Mouse (Mus musculus) CH12.LX (cell line): Measurements from ENCODE around the gene Ppp1r18. TPM values are rescaled to one million over a fixed set of nuclear protein-coding genes. Genes with fewer than 3 reads are reported as not detected.

Source experiments
- DNase-seq: peaks from one replicate; pipeline ENCODE4 v3.0.0-alpha.2; 2013; ENCODE audit errors: extremely low read depth
- H3K27ac ChIP-seq: 2 replicates; pipeline ENCODE4 v1.5.1; 2012; ENCODE audit warnings: low read depth, mild to moderate bottlenecking, control low read depth, moderate library complexity; ENCODE audit not compliant: insufficient read depth
- H3K27me3 ChIP-seq: replicated peaks from 2 replicates; pipeline ENCODE3; 2012; ENCODE audit warnings: inconsistent platforms
- H3K36me3 ChIP-seq, 2 experiments: replicated peaks in 1 of 2; 2 replicates each; pipeline versions ENCODE3 to v1.6.1; 2012; ENCODE audit warnings: inconsistent platforms in 1 of 2, low read length in 1 of 2, mild to moderate bottlenecking in 1 of 2, mixed read lengths in 1 of 2, moderate library complexity in 1 of 2; ENCODE audit not compliant: control insufficient read depth in 1 of 2, insufficient read depth in 1 of 2
- H3K4me1 ChIP-seq, 2 experiments: 2 replicates each; pipeline ENCODE4 v1.6.1; 2012; ENCODE audit warnings: inconsistent platforms in 1 of 2, moderate library complexity in 1 of 2; ENCODE audit not compliant: insufficient read depth in 2 of 2, control insufficient read depth in 1 of 2
- H3K4me2 ChIP-seq: 2 replicates; pipeline ENCODE4 v1.6.1; 2012; ENCODE audit warnings: low read depth, mild to moderate bottlenecking, control low read depth; ENCODE audit not compliant: poor library complexity, insufficient read depth, severe bottlenecking
- H3K4me3 ChIP-seq, 3 experiments: fragments of 150-350 bp in 1 of 3; sonication (generic) in 1 of 3; replicated peaks in 1 of 3; 2 replicates each; pipeline versions ENCODE3 to v1.5.1; 2011 to 2012; ENCODE audit warnings: low read depth in 2 of 3, low read length in 2 of 3, mild to moderate bottlenecking in 2 of 3, moderate library complexity in 2 of 3, control low read depth in 1 of 3, improper control_type of control experiment in 1 of 3, inconsistent platforms in 1 of 3, mixed read lengths in 1 of 3; ENCODE audit not compliant: poor library complexity in 1 of 3
- H3K79me2 ChIP-seq: replicated peaks from 2 replicates; pipeline ENCODE4 v1.6.1; 2012; ENCODE audit warnings: mild to moderate bottlenecking, moderate library complexity; ENCODE audit not compliant: control insufficient read depth, poor library complexity, insufficient read depth, severe bottlenecking; ENCODE audit errors: extremely low read depth
- H3K9ac ChIP-seq: 2 replicates; pipeline ENCODE4 v1.6.1; 2012; ENCODE audit warnings: low read depth, mild to moderate bottlenecking, control low read depth, moderate library complexity; ENCODE audit not compliant: insufficient read depth
- H3K9me3 ChIP-seq: replicated peaks from 2 replicates; pipeline ENCODE3; 2012; ENCODE audit warnings: low read length, inconsistent platforms, mixed read lengths
- BHLHE40 ChIP-seq: IDR thresholded peaks from 2 replicates; pipeline ENCODE4 v1.6.1; 2011; ENCODE audit warnings: mild to moderate bottlenecking, low read depth, low read length, improper control_type of control experiment
- CHD1 ChIP-seq: IDR thresholded peaks from 2 replicates; pipeline ENCODE4 v1.6.1; 2012; ENCODE audit warnings: low read depth, low read length, improper control_type of control experiment, inconsistent platforms
- CHD2 ChIP-seq: IDR thresholded peaks from 2 replicates; pipeline ENCODE4 v1.6.1; 2011; ENCODE audit warnings: low read length, improper control_type of control experiment
- CTCF ChIP-seq, 2 experiments: IDR thresholded peaks in 1 of 2; conservative IDR thresholded peaks in 1 of 2; 2 replicates each; pipeline ENCODE4 v1.5.1; 2011 to 2012; ENCODE audit warnings: low read depth in 2 of 2, low read length in 2 of 2, improper control_type of control experiment in 1 of 2, inconsistent platforms in 1 of 2, mild to moderate bottlenecking in 1 of 2, moderate library complexity in 1 of 2
- E2F4 ChIP-seq: IDR thresholded peaks from 2 replicates; pipeline ENCODE4 v1.6.1; 2011; ENCODE audit warnings: low read depth, low read length, improper control_type of control experiment; ENCODE audit not compliant: insufficient replicate concordance
- ELF1 ChIP-seq: IDR thresholded peaks from 2 replicates; pipeline ENCODE4 v1.6.1; 2014; ENCODE audit warnings: low read depth, mild to moderate bottlenecking, inconsistent platforms, low read length, improper control_type of control experiment
- EP300 ChIP-seq: IDR thresholded peaks from 2 replicates; pipeline ENCODE4 v1.6.1; 2011; ENCODE audit warnings: low read length, improper control_type of control experiment
- ETS1 ChIP-seq: conservative IDR thresholded peaks from 2 replicates; pipeline ENCODE4 v1.6.1; 2012; ENCODE audit warnings: low read depth, mild to moderate bottlenecking, inconsistent platforms, low read length, improper control_type of control experiment, moderate library complexity
- GABPA ChIP-seq: IDR thresholded peaks from 2 replicates; pipeline ENCODE4 v1.6.1; 2012; ENCODE audit warnings: low read depth, low read length, improper control_type of control experiment, inconsistent platforms; ENCODE audit not compliant: insufficient replicate concordance
- HCFC1 ChIP-seq: IDR thresholded peaks from 2 replicates; pipeline ENCODE4 v1.6.1; 2012; ENCODE audit warnings: low read depth, mild to moderate bottlenecking, inconsistent platforms, low read length, improper control_type of control experiment
- IRF4 ChIP-seq: IDR thresholded peaks from 2 replicates; pipeline ENCODE4 v1.6.1; 2014; ENCODE audit warnings: low read depth, mild to moderate bottlenecking, inconsistent platforms, low read length, improper control_type of control experiment
- JUN ChIP-seq: IDR thresholded peaks from 2 replicates; pipeline ENCODE4 v1.6.1; 2011; ENCODE audit warnings: low read depth, mild to moderate bottlenecking, low read length, improper control_type of control experiment, moderate library complexity; ENCODE audit not compliant: insufficient read depth
- JUND ChIP-seq: conservative IDR thresholded peaks from 2 replicates; pipeline ENCODE4 v1.6.1; 2011; ENCODE audit warnings: low read depth, low read length, improper control_type of control experiment
- KAT2A ChIP-seq: IDR thresholded peaks from 2 replicates; pipeline ENCODE4 v1.6.1; 2012; ENCODE audit warnings: low read length, improper control_type of control experiment, inconsistent platforms; ENCODE audit not compliant: insufficient replicate concordance
- MAFK ChIP-seq: IDR thresholded peaks from 2 replicates; pipeline ENCODE4 v1.6.1; 2011; ENCODE audit warnings: low read length, improper control_type of control experiment; ENCODE audit not compliant: insufficient replicate concordance
- MAZ ChIP-seq: IDR thresholded peaks from 2 replicates; pipeline ENCODE4 v1.6.1; 2012; ENCODE audit warnings: low read depth, mild to moderate bottlenecking, inconsistent platforms, low read length, improper control_type of control experiment, moderate library complexity
- MEF2A ChIP-seq: IDR thresholded peaks from 2 replicates; pipeline ENCODE4 v1.6.1; 2014; ENCODE audit warnings: low read depth, mild to moderate bottlenecking, inconsistent platforms, low read length, improper control_type of control experiment, borderline replicate concordance
- MXI1 ChIP-seq: IDR thresholded peaks from 2 replicates; pipeline ENCODE4 v1.6.1; 2011; ENCODE audit warnings: mild to moderate bottlenecking, low read depth, low read length, improper control_type of control experiment
- MYC ChIP-seq: IDR thresholded peaks from 2 replicates; pipeline ENCODE4 v1.6.1; 2011; ENCODE audit warnings: low read depth, mild to moderate bottlenecking, improper control_type of control experiment, low read length
- NELFE ChIP-seq: IDR thresholded peaks from 2 replicates; pipeline ENCODE4 v1.6.1; 2011; ENCODE audit warnings: low read depth, low read length, improper control_type of control experiment
- NRF1 ChIP-seq: IDR thresholded peaks from 2 replicates; pipeline ENCODE4 v1.6.1; 2014; ENCODE audit warnings: low read depth, mild to moderate bottlenecking, inconsistent platforms, low read length, improper control_type of control experiment, moderate library complexity
- PAX5 ChIP-seq: IDR thresholded peaks from 2 replicates; pipeline ENCODE4 v1.6.1; 2012; ENCODE audit warnings: low read length, inconsistent platforms, mixed read lengths
- POLR2A ChIP-seq: IDR thresholded peaks from 2 replicates; pipeline ENCODE4 v1.6.1; 2011; ENCODE audit warnings: low read depth, mild to moderate bottlenecking, improper control_type of control experiment, low read length
- POLR2AphosphoS2 ChIP-seq: IDR thresholded peaks from 2 replicates; pipeline ENCODE4 v1.6.1; 2011; ENCODE audit warnings: low read depth, low read length, improper control_type of control experiment
- RAD21 ChIP-seq: IDR thresholded peaks from 2 replicates; pipeline ENCODE4 v1.6.1; 2011; ENCODE audit warnings: low read depth, mild to moderate bottlenecking, low read length, improper control_type of control experiment, moderate library complexity
- RCOR1 ChIP-seq: conservative IDR thresholded peaks from 2 replicates; pipeline ENCODE4 v1.6.1; 2012; ENCODE audit warnings: low read depth, mild to moderate bottlenecking, inconsistent platforms, low read length, improper control_type of control experiment
- SIN3A ChIP-seq: IDR thresholded peaks from 2 replicates; pipeline ENCODE4 v1.6.1; 2012; ENCODE audit warnings: low read length, improper control_type of control experiment, inconsistent platforms
- SMC3 ChIP-seq: IDR thresholded peaks from 2 replicates; pipeline ENCODE4 v1.6.1; 2011; ENCODE audit warnings: low read depth, low read length, improper control_type of control experiment
- TBP ChIP-seq: conservative IDR thresholded peaks from 2 replicates; pipeline ENCODE4 v1.6.1; 2011; ENCODE audit warnings: low read depth, low read length, improper control_type of control experiment
- TCF12 ChIP-seq: IDR thresholded peaks from 2 replicates; pipeline ENCODE4 v1.6.1; 2014; ENCODE audit warnings: low read depth, mild to moderate bottlenecking, inconsistent platforms, low read length, improper control_type of control experiment
- UBTF ChIP-seq: IDR thresholded peaks from 2 replicates; pipeline ENCODE4 v1.6.1; 2012; ENCODE audit warnings: low read depth, mild to moderate bottlenecking, inconsistent platforms, low read length, improper control_type of control experiment, moderate library complexity
- USF1 ChIP-seq: IDR thresholded peaks from 2 replicates; pipeline ENCODE4 v1.6.1; 2014; ENCODE audit warnings: low read depth, mild to moderate bottlenecking, inconsistent platforms, low read length, improper control_type of control experiment
- USF2 ChIP-seq: conservative IDR thresholded peaks from 2 replicates; pipeline ENCODE4 v1.6.1; 2011; ENCODE audit warnings: low read depth, low read length, improper control_type of control experiment
- ZC3H11A ChIP-seq: IDR thresholded peaks from 2 replicates; pipeline ENCODE4 v1.6.1; 2012; ENCODE audit warnings: low read depth, mild to moderate bottlenecking, inconsistent platforms, low read length, improper control_type of control experiment
- ZKSCAN1 ChIP-seq: IDR thresholded peaks from 2 replicates; pipeline ENCODE4 v1.6.1; 2012; ENCODE audit warnings: low read depth, inconsistent platforms, low read length, improper control_type of control experiment, borderline replicate concordance
- ZMIZ1 ChIP-seq: IDR thresholded peaks from 2 replicates; pipeline ENCODE4 v1.6.1; 2012; ENCODE audit warnings: low read depth, mild to moderate bottlenecking, inconsistent platforms, low read length, improper control_type of control experiment
- ZNF384 ChIP-seq: IDR thresholded peaks from 2 replicates; pipeline ENCODE4 v1.6.1; 2012; ENCODE audit warnings: low read depth, low read length, improper control_type of control experiment, inconsistent platforms
- dilution Hi-C: fragments of 300-500 bp; cut with MboI; formaldehyde crosslinking; loops from 2 replicates; pipeline ENCODE4 v1.14.3; 2020; ENCODE audit warnings: low sequenced_read_pairs; ENCODE audit not compliant: extremely low pct_unique_long_range_greater_than_20kb, extremely low pct_ligation_motif_present
- in situ Hi-C: fragments of 300-500 bp; cut with MboI; formaldehyde crosslinking; loops from 3 replicates; pipeline ENCODE4 v1.14.3; 2019; ENCODE audit warnings: low sequenced_read_pairs, low pct_ligation_motif_present, low pct_unique_long_range_greater_than_20kb, mixed read lengths
- polyA plus RNA-seq: library from polyadenylated mRNA; unstranded; fragments of >175 nt; gene quantifications from 2 replicates; pipeline ENCODE4 v1.2.1, GENCODE M21; 2012; ENCODE audit warnings: low read depth; ENCODE audit not compliant: insufficient read length
- total RNA-seq, 2 experiments: library from RNA; depleted of rRNA; stranded (reverse); fragments of 300-350 nt in 1 of 2; fragments of >200 nt in 1 of 2; gene quantifications; 2 replicates each; pipeline ENCODE4 v1.2.3; 2012 to 2014

Gene Ppp1r18
- total and polyA plus RNA-seq, 3 experiments, result 8.5 to 50.1 (median 21.4) TPM

DNA sequence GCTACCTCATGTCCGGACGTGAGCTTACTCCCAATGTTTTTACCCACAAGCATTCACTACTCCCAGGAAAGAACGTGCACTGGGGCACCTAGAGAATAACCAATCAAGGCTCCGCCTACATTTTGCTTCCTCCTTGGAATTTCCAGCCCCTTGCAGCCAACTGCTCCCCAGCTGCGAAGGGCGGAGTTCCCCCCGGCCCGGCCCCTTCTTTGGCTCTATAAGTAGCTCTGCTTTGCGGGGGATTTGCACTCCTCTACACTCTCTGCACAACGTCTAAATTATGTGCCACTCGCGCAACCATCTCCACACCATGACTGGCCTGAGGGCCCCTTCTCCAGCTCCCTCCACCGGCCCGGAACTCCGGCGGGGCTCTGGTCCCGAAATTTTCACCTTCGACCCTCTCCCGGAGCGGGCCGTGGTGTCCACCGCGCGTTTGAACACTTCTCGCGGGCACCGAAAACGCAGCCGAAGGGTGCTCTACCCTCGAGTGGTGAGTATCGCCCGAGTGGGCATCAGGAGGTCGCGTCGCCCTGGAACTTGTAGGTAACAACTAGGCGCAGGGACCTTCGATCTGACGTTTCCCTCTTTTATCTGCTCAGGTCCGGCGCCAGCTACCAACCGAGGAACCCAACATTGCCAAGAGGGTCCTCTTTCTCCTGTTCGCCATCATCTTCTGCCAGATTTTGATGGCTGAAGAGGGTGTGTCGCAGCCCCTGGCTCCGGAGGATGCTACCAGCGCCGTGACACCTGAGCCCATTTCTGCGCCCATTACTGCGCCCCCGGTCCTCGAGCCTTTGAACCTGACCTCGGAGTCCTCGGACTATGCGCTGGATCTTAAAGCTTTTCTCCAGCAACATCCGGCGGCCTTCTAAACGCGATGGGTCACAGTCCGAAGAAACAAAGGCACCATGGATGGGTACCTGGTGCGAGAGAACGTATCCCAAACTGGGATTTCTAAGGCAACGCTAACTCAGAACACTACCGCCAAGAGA is 43.7 kb upstream of the Ppp1r18 start, which contains the start of gene Ier3:
Gene Ier3 (plus strand): TSS at position 246 of the 992 bp plus-strand sequence.
- peak; percentile 71 for DNase-seq
- H3K4me3 ChIP-seq, result peak within 1 kb of the TSS; percentile 61 to 90 (median 69)
- peak within 1 kb of the TSS; percentile 90 for H3K9ac ChIP-seq
- no peaks in the 10 kb centered on the region for H3K27me3 ChIP-seq
- peak within 1 kb of the TSS; percentile 59 for H3K27ac ChIP-seq
- H3K9me3 ChIP-seq, result no peaks in the 10 kb centered on the region
- in situ Hi-C loops (no loop called here), dilution Hi-C loops (no loop called here)
- peaks cover 5% of the 10 kb centered on the region; the same call in 1 of the 2 replicates for H3K79me2 ChIP-seq
- H3K4me2 ChIP-seq, result peak within 1 kb of the TSS; percentile 79
- H3K36me3 ChIP-seq, result peaks cover 12 to 23% of the 10 kb centered on the region in 2 experiments
- peaks cover 0 to 17% of the 10 kb centered on the region in 2 experiments; a peak in 2 of 4 replicates for H3K4me1 ChIP-seq
- TF ChIP-seq USF2 (no peak), IRF4 (peak; percentile 36; the same call in 1 of the 2 replicates), ZC3H11A (no peak), CHD2 (no peak), KAT2A (no peak), NRF1 (no peak), ZMIZ1 (peak; percentile 99), HCFC1 (no peak; the same call in 1 of the 2 replicates), USF1 (no peak), MXI1 (no peak; the same call in none of the 2 replicates), SMC3 (no peak), MAFK (0 out of 2 replicates have a peak, but pooled peaks have one; percentile 8), E2F4 (no peak), RAD21 (no peak), EP300 (no peak), MEF2A (0 out of 2 replicates have a peak, but pooled peaks have one; percentile 7), GABPA (no peak), MAZ (peak; percentile 86), SIN3A (peak; percentile 72), TCF12 (peak; percentile 88), MYC (0 out of 2 replicates have a peak, but pooled peaks have one; percentile 42), JUND (no peak), POLR2A (peak; percentile 100), POLR2AphosphoS2 (peak; percentile 99), BHLHE40 (peak; percentile 81), ETS1 (peak; percentile 66), ZKSCAN1 (no peak), PAX5 (no peak), CHD1 (peak; percentile 83; the same call in 1 of the 2 replicates), TBP (peak; percentile 98), ELF1 (no peak; the same call in 1 of the 2 replicates), JUN (no peak), CTCF (conservative IDR thresholded peaks at IDR 0.05 in 1 of 2, IDR thresholded peaks at IDR 0.05 in 1 of 2; ENCODE audit: low read depth in 2 of 2, low read length in 2 of 2) (no peak), ZNF384 (no peak), NELFE (peak; percentile 100), RCOR1 (no peak), UBTF (peak; percentile 56; the same call in 1 of the 2 replicates)
